Mouse (Mus musculus): Measurements from ENCODE around the gene Gm29666. TPM values are rescaled to one million over a fixed set of nuclear protein-coding genes. Genes with fewer than 3 reads are reported as not detected.

Gene Gm29666
- total and polyA plus RNA-seq, 3 experiments = 0.36 to 0.42 TPM; not detected in 1

DNA sequence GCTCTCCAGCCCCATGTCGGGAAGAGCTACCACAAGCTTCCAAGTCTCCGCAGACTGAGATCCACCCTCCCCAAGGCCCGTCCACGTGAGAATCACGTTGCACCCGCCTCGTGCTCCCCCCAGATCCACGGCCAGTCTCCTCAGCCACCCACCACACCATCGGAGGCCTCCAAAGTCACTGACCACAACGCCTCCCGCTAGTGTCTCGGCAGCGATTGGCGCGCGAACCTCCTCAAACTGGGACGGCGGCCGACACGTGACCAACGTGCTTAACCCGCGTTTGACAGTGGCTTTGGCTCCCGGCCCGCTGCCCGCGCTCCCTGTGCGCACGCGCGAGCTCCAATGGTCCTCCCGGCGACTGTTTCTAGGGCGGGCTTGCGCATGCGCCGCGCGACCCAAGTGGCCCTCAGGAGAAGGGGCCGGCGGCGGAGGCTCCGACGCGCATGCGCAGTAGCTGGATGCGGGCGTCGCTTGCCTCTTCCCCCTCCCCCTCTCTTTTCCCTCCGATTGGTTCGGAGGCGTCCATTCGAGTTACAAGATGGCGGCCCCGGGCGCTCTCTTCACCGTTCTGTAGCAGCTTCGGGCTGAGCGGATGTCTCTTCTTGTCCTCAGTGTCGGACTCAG is 3.2 kb upstream of the Gm29666 start, which contains the start of gene Nup50 (continued):
- no peak for TF ChIP-seq TAL1 (IDR thresholded peaks at IDR 0.05; ENCODE audit: low read length)
- peak; percentile 72; the same call in 1 of the 2 replicates for TF ChIP-seq TBP (IDR thresholded peaks at IDR 0.05; ENCODE audit: low read depth, low read length)
- TF ChIP-seq MAFK (IDR thresholded peaks at IDR 0.05; ENCODE audit: borderline replicate concordance, low read depth, low read length) = no peak
- no peak; the same call in 1 of the 2 replicates for TF ChIP-seq MAZ (IDR thresholded peaks at IDR 0.05; ENCODE audit: low read depth, low read length)
- peak; percentile 98 for TF ChIP-seq MAX (IDR thresholded peaks at IDR 0.05; ENCODE audit: low read length)
- peak; percentile 51 to 83; a peak in 3 of 4 replicates for TF ChIP-seq USF2 (IDR thresholded peaks at IDR 0.05; ENCODE audit: borderline replicate concordance in 1 of 2, insufficient read depth in 1 of 2, low read depth in 1 of 2, low read length in 2 of 2)
- TF ChIP-seq ETS1 (IDR thresholded peaks at IDR 0.05; ENCODE audit: low read depth, low read length) = peak; percentile 53; the same call in 1 of the 2 replicates
- no peak for TF ChIP-seq ZNF384 (IDR thresholded peaks at IDR 0.05; ENCODE audit: low read depth, low read length)
- no peak for TF ChIP-seq RAD21 (IDR thresholded peaks at IDR 0.05; ENCODE audit: low read depth, low read length)
- no peak for TF ChIP-seq CTCF (IDR thresholded peaks at IDR 0.05 in 2 of 3, conservative IDR thresholded peaks at IDR 0.05 in 1 of 3; ENCODE audit: control insufficient read depth in 1 of 3, insufficient read depth in 1 of 3, low read depth in 2 of 3, low read length in 3 of 3, poor library complexity in 1 of 3, severe bottlenecking in 1 of 3)
- 0 out of 2 replicates have a peak, but pooled peaks have one; percentile 63 for TF ChIP-seq POLR2AphosphoS5 (IDR thresholded peaks at IDR 0.05; ENCODE audit: borderline replicate concordance, low read depth, low read length)
- TF ChIP-seq CHD1 (IDR thresholded peaks at IDR 0.05; ENCODE audit: low read depth, low read length) = no peak
- TF ChIP-seq POLR2A (IDR thresholded peaks at IDR 0.05; ENCODE audit: control insufficient read depth in 1 of 2, insufficient read depth in 1 of 2, low read depth in 1 of 2, low read length in 2 of 2, poor library complexity in 1 of 2) = peak; percentile 65 to 93; a peak in 3 of 4 replicates
- no peak for TF ChIP-seq SMC3 (IDR thresholded peaks at IDR 0.05; ENCODE audit: low read depth, low read length)

DNA sequence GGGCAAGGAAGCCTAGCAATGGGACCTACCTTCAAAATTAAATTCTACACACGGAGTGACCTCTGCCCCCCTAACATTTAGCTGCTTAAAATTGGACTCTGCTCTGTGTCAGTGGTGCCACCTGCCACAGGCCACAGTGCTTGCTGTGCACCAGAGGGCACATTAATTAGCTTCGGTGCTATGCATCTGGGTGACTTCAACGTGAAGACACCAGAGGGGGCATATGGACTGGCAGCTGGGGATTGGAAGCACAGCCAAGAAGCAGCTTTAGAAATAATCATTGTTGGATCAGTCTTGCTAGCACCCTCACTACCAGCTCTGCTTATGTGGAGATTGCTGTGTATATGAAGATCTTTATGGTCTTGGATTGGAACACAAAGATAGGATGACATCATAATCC is 6.6 kb downstream of the Gm29666 start:
- no peaks in the 10 kb centered on the region for H3K79me2 ChIP-seq (ENCODE audit: control insufficient read depth, insufficient read depth, low read length, poor library complexity)
- TF ChIP-seq UBTF (IDR thresholded peaks at IDR 0.05; ENCODE audit: borderline replicate concordance, insufficient read depth, low read depth, low read length) (no peak), SIN3A (IDR thresholded peaks at IDR 0.05; ENCODE audit: low read length) (no peak)
- H3K4me3 ChIP-seq (ENCODE audit: control insufficient read depth in 1 of 2, insufficient read depth in 1 of 2, low read depth in 2 of 2, low read length in 2 of 2) = no peak overlapping the region
- no peak overlapping the region for H3K9ac ChIP-seq (ENCODE audit: control insufficient read depth, low read depth, low read length, poor library complexity, severe bottlenecking)
- no peaks in the 10 kb centered on the region for H3K9me3 ChIP-seq (replicated peaks; ENCODE audit: insufficient read depth, low read length)
- H3K4me1 ChIP-seq (ENCODE audit: control insufficient read depth in 1 of 2, insufficient read depth in 2 of 2, low read length in 2 of 2) = no peaks in the 10 kb centered on the region
- H3K36me3 ChIP-seq (ENCODE audit: control insufficient read depth in 1 of 2, insufficient read depth in 2 of 2, low read length in 2 of 2) = no peaks in the 10 kb centered on the region
- no peaks in the 10 kb centered on the region for H3K27me3 ChIP-seq (ENCODE audit: control insufficient read depth in 1 of 2, insufficient read depth in 2 of 2, low read length in 2 of 2)
- no peak overlapping the region for H3K27ac ChIP-seq (ENCODE audit: control insufficient read depth, low read depth, low read length)
- no peak for DNase-seq (ENCODE audit: low read depth, low spot score)

GRCm38 (mm10) chr15:84903843-84904385 is 15.9 kb downstream of the Gm29666 start:
- Histone ChIP-seq H3K4me1 (ENCODE audit: control insufficient read depth in 1 of 2, insufficient read depth in 2 of 2, low read length in 2 of 2) (no peaks in the 10 kb centered on the region), H3K36me3 (ENCODE audit: control insufficient read depth in 1 of 2, insufficient read depth in 2 of 2, low read length in 2 of 2) (no peaks in the 10 kb centered on the region), H3K4me3 (ENCODE audit: control insufficient read depth in 1 of 2, insufficient read depth in 1 of 2, low read depth in 2 of 2, low read length in 2 of 2) (no peak overlapping the region), H3K9me3 (replicated peaks; ENCODE audit: insufficient read depth, low read length) (no peaks in the 10 kb centered on the region), H3K27ac (ENCODE audit: control insufficient read depth, low read depth, low read length) (no peak overlapping the region), H3K79me2 (ENCODE audit: control insufficient read depth, insufficient read depth, low read length, poor library complexity) (no peaks in the 10 kb centered on the region), H3K27me3 (ENCODE audit: control insufficient read depth in 1 of 2, insufficient read depth in 2 of 2, low read length in 2 of 2) (peaks cover 0 to 2% of the 10 kb centered on the region in 2 experiments; a peak in 1 of 4 replicates), H3K9ac (ENCODE audit: control insufficient read depth, low read depth, low read length, poor library complexity, severe bottlenecking) (no peak overlapping the region)
- TF ChIP-seq USF1 (IDR thresholded peaks at IDR 0.05; ENCODE audit: low read depth, low read length) (no peak), TBP (IDR thresholded peaks at IDR 0.05; ENCODE audit: low read depth, low read length) (no peak), ETS1 (IDR thresholded peaks at IDR 0.05; ENCODE audit: low read depth, low read length) (no peak), RAD21 (IDR thresholded peaks at IDR 0.05; ENCODE audit: low read depth, low read length) (no peak), MAZ (IDR thresholded peaks at IDR 0.05; ENCODE audit: low read depth, low read length) (no peak), UBTF (IDR thresholded peaks at IDR 0.05; ENCODE audit: borderline replicate concordance, insufficient read depth, low read depth, low read length) (no peak), MEF2A (IDR thresholded peaks at IDR 0.05; ENCODE audit: extremely low read depth, insufficient replicate concordance, low read depth, low read length, poor library complexity, severe bottlenecking) (no peak), GATA1 (IDR thresholded peaks at IDR 0.05; ENCODE audit: low read depth, low read length) (no peak), CTCF (IDR thresholded peaks at IDR 0.05 in 2 of 3, conservative IDR thresholded peaks at IDR 0.05 in 1 of 3; ENCODE audit: control insufficient read depth in 1 of 3, insufficient read depth in 1 of 3, low read depth in 2 of 3, low read length in 3 of 3, poor library complexity in 1 of 3, severe bottlenecking in 1 of 3) (no peak), POLR2AphosphoS5 (IDR thresholded peaks at IDR 0.05; ENCODE audit: borderline replicate concordance, low read depth, low read length) (no peak), USF2 (IDR thresholded peaks at IDR 0.05; ENCODE audit: borderline replicate concordance in 1 of 2, insufficient read depth in 1 of 2, low read depth in 1 of 2, low read length in 2 of 2) (no peak)
- no peak for DNase-seq (ENCODE audit: low read depth, low spot score)
